In genomic region chr5:124051899-124052491, GRCm38 (mm10) we compare ENCODE assay signal across 8 mouse cellular contexts. TPM values are rescaled to one million over a fixed set of nuclear protein-coding genes. Genes with fewer than 3 reads are reported as not detected.
A peak's percentile ranks its signal among the peaks of the same experiment; 100 is the strongest.
DNase-seq lines count a peak whose midpoint lies in the region; ATAC-seq lines count a peak whose summit lies in the region.

No protein-coding gene starts in this region.

- H3K9ac ChIP-seq in midbrain, embryonic 12.5 days (replicated peaks), result no peak overlapping the region
- H3K9ac ChIP-seq in midbrain, embryonic 16.5 days (ENCODE audit: low read depth, low read length), result no peak overlapping the region

- 0 out of 2 replicates have a peak overlapping the region, but pooled peaks have one; percentile 25 for H3K27ac ChIP-seq in midbrain, embryonic 12.5 days (replicated peaks)
- no peak overlapping the region for H3K27ac ChIP-seq in midbrain, embryonic 16.5 days (ENCODE audit: low read length)
- H3K27ac ChIP-seq in macrophage, result peak overlapping the region; percentile 91

- H3K36me3 ChIP-seq in midbrain, embryonic 12.5 days, result no peaks in the 10 kb centered on the region
- H3K36me3 ChIP-seq in midbrain, embryonic 16.5 days (ENCODE audit: control insufficient read depth, insufficient read depth, low read length), result no peaks in the 10 kb centered on the region
- no peaks in the 10 kb centered on the region for H3K36me3 ChIP-seq in macrophage (ENCODE audit: inconsistent target)

- no peak overlapping the region for H3K4me3 ChIP-seq in midbrain, embryonic 12.5 days
- no peak overlapping the region for H3K4me3 ChIP-seq in midbrain, embryonic 16.5 days (ENCODE audit: low read depth, low read length)
- no peak overlapping the region for H3K4me3 ChIP-seq in macrophage (ENCODE audit: inconsistent target)

- H3K4me1 ChIP-seq in midbrain, embryonic 12.5 days, result 0 out of 2 replicates have a peak, but pooled peaks cover 5% of the 10 kb centered on the region
- peaks cover 6% of the 10 kb centered on the region; the same call in 1 of the 2 replicates for H3K4me1 ChIP-seq in midbrain, embryonic 16.5 days (ENCODE audit: control insufficient read depth, insufficient read depth, low read length)

- no peaks in the 10 kb centered on the region for H3K9me3 ChIP-seq in midbrain, embryonic 12.5 days
- H3K9me3 ChIP-seq in midbrain, embryonic 16.5 days (replicated peaks; ENCODE audit: control insufficient read depth, low read length, poor library complexity, severe bottlenecking), result no peaks in the 10 kb centered on the region

- no peak overlapping the region for H3K4me2 ChIP-seq in midbrain, embryonic 12.5 days (replicated peaks)
- H3K4me2 ChIP-seq in midbrain, embryonic 16.5 days (ENCODE audit: low read length), result no peak overlapping the region

- H3K79me2 ChIP-seq in macrophage (ENCODE audit: inconsistent target), result no peaks in the 10 kb centered on the region

- 87% methylated on average over 11 of the region's 11 CpGs for WGBS in midbrain, embryonic 12.5 days
- 87% methylated on average over 11 of the region's 11 CpGs for WGBS in midbrain, embryonic 16.5 days
- WGBS in macrophage (ENCODE audit: missing documents), result 6% methylated on average over 11 of the region's 11 CpGs

- peaks cover 12% of the 10 kb centered on the region for H3K27me3 ChIP-seq in midbrain, embryonic 12.5 days
- H3K27me3 ChIP-seq in midbrain, embryonic 16.5 days (ENCODE audit: control insufficient read depth, insufficient read depth, low read depth, low read length), result no peaks in the 10 kb centered on the region

- peak; percentile 43 to 68 for DNase-seq in thymus, postnatal 36 days
- DNase-seq in embryo, embryonic 11 days, result no peak
- DNase-seq in cerebellum, adult 8-10 months, result no peak
- DNase-seq in frontal cortex, postnatal 14 days (ENCODE audit: low spot score in 2 of 2), result no peak

- ATAC-seq in midbrain, embryonic 12.5 days (ENCODE audit: low FRiP score, low read depth), result no peak
- no peak for ATAC-seq in midbrain, embryonic 16.5 days
- peak; percentile 92 for ATAC-seq in granulocyte monocyte progenitor cell, adult 5-6 weeks (replicated peaks; ENCODE audit: poor library complexity, severe bottlenecking)

RNA-seq across cellular contexts. Expression of gene Vps37b, which starts 19.9 kb away (rescaled TPM):
- 68.0 and 74.2 TPM in 2 replicates for polyA plus RNA-seq in midbrain, embryonic 12.5 days (2016; fragmentation: Nextera tagmentation; extraction: Ambion mirVana)
- polyA plus RNA-seq in midbrain, embryonic 16.5 days (2015; fragmentation: Nextera tagmentation; extraction: Ambion mirVana), result 59.5 and 62.0 TPM in 2 replicates
- total RNA-seq in granulocyte monocyte progenitor cell, adult 5-6 weeks (2014; fragmentation: Nextera tagmentation), result 7.6 and 11.1 TPM in 2 replicates
- total RNA-seq in granulocyte monocyte progenitor cell, adult 5-6 weeks (2017), result 9.5 and 11.6 TPM in 2 replicates
- total RNA-seq in macrophage (2018; cell fraction: chromatin; rRNA removed), result 10 to 100 TPM in 18 of 26 experiments, 1 to 10 TPM in 8; 2.8 to 36.2 (median 19.1) TPM
- total RNA-seq in macrophage (2018; cell fraction: cytosol; rRNA removed), result 10 to 100 TPM; 16.0 to 47.4 (median 23.1) TPM
- 10 to 100 TPM; 11.7 to 48.2 (median 24.6) TPM for total RNA-seq in macrophage (2018; cell fraction: nucleus; rRNA removed)
- polyA plus RNA-seq in macrophage (2018), result 13.1 to 27.6 TPM (median 22.7 TPM) in 3 replicates

RNA-seq across cellular contexts. Expression of gene Abcb9, which starts 43.6 kb away (rescaled TPM):
- polyA plus RNA-seq in midbrain, embryonic 12.5 days (2016; fragmentation: Nextera tagmentation; extraction: Ambion mirVana), result 2.0 and 2.2 TPM in 2 replicates
- polyA plus RNA-seq in midbrain, embryonic 16.5 days (2015; fragmentation: Nextera tagmentation; extraction: Ambion mirVana), result 15.5 and 21.7 TPM in 2 replicates
- 0.71 and 0.96 TPM in 2 replicates for total RNA-seq in granulocyte monocyte progenitor cell, adult 5-6 weeks (2014; fragmentation: Nextera tagmentation)
- 0.73 and 2.7 TPM in 2 replicates for total RNA-seq in granulocyte monocyte progenitor cell, adult 5-6 weeks (2017)
- 1 to 10 TPM in 22 of 26 experiments, under 1 TPM in 3, not detected in 1; 0.37 to 5.0 (median 2.4) TPM for total RNA-seq in macrophage (2018; cell fraction: chromatin; rRNA removed)
- 1 to 10 TPM; 1.2 to 3.1 (median 1.9) TPM for total RNA-seq in macrophage (2018; cell fraction: cytosol; rRNA removed)
- 1 to 10 TPM in 25 of 26 experiments, under 1 TPM in 1; 0.87 to 4.5 (median 2.6) TPM for total RNA-seq in macrophage (2018; cell fraction: nucleus; rRNA removed)
- 1.6 to 2.1 TPM (median 1.6 TPM) in 3 replicates for polyA plus RNA-seq in macrophage (2018)

Comparison
In these comparisons a context has a peak if more than half of its experiments do, and no peak if none do; other contexts are left out.
1. DNase-seq: peak in thymus, postnatal 36 days (2 of 2); none in embryo, embryonic 11 days (single experiment), cerebellum, adult 8-10 months (single experiment) and frontal cortex, postnatal 14 days (0 of 2).